Mouse (Mus musculus): ENCODE measurements around the gene Kif18a.

DNA sequence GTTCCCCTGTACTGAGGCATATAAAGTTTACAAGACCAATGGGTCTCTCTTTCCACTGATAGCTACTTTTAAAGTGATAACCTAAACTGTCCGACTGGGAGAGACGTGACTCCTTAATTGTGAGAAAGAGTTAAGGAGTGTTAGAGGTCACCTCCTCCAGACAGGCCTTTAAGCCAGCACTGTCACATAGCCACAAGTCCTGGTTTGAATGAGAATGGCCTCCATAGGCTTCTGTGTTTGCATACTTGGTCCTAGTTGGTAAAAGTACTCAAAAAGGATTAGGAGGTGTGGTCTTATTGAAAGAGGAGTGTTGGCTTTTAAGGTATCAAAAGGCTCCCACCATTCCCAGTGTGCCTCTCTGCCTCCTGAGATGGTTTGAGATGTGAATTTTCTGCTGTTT is 94.3 kb downstream of the Kif18a start:
- TF ChIP-seq CTCF (IDR thresholded peaks at IDR 0.05; ENCODE audit: borderline replicate concordance, insufficient read depth, low read length) (no peak), POLR2A (IDR thresholded peaks at IDR 0.05; ENCODE audit: low read depth, low read length) (no peak)
